Mouse (Mus musculus) forebrain, postnatal 0 days (tissue): ENCODE data around the gene Med29. TPM values are rescaled to one million over a fixed set of nuclear protein-coding genes. Genes with fewer than 3 reads are reported as not detected.
A peak's percentile ranks its signal among the peaks of the same experiment; 100 is the strongest.

Source experiments
- ATAC-seq: fragments of 200-750 bp; cut with Nextera tagmentation; 2 replicates; pipeline ENCODE4 v1.8.0; 2017; ENCODE audit warnings: mild to moderate bottlenecking, moderate library complexity
- DNase-seq: peaks from one replicate; pipeline ENCODE4 v3.0.0-alpha.2; 2015
- H3K27ac ChIP-seq: fragments of 300-500 bp; sonication (generic); 2 replicates; pipeline ENCODE4 v1.5.1; 2014; ENCODE audit warnings: low read depth, mild to moderate bottlenecking, antibody characterized with exemption, low read length, moderate library complexity, mixed read lengths
- H3K27me3 ChIP-seq: fragments of 300-500 bp; sonication (generic); 2 replicates; pipeline ENCODE4 v1.6.1; 2014; ENCODE audit warnings: mild to moderate bottlenecking, low read length, mixed read lengths; ENCODE audit not compliant: insufficient read depth
- H3K36me3 ChIP-seq: fragments of 300-500 bp; sonication (generic); 2 replicates; pipeline ENCODE4 v1.6.1; 2014; ENCODE audit warnings: mild to moderate bottlenecking, moderate library complexity; ENCODE audit not compliant: insufficient read depth
- H3K4me1 ChIP-seq: fragments of 300-500 bp; sonication (generic); 2 replicates; pipeline ENCODE4 v1.6.1; 2014; ENCODE audit warnings: antibody characterized with exemption; ENCODE audit not compliant: insufficient read depth
- H3K4me2 ChIP-seq: fragments of 300-500 bp; sonication (generic); 2 replicates; pipeline ENCODE4 v1.6.1; 2014; ENCODE audit warnings: low read depth, mild to moderate bottlenecking, moderate library complexity
- H3K4me3 ChIP-seq: fragments of 300-500 bp; sonication (generic); 2 replicates; pipeline ENCODE4 v1.5.1; 2014; ENCODE audit warnings: low read depth, low read length, mixed read lengths
- H3K9ac ChIP-seq: fragments of 300-500 bp; sonication (generic); 2 replicates; pipeline ENCODE4 v1.6.1; 2014; ENCODE audit warnings: mild to moderate bottlenecking
- H3K9me3 ChIP-seq: fragments of 300-500 bp; sonication (generic); 2 replicates; pipeline ENCODE4 v1.6.1; 2016; ENCODE audit warnings: low read length
- CTCF ChIP-seq: sonication (generic); IDR thresholded peaks from 2 replicates; pipeline ENCODE4 v1.5.1; 2016; ENCODE audit warnings: antibody characterized with exemption, control low read depth, low read depth
- WGBS: fragments of 180-500 bp; shearing (Covaris S2); extraction: QIAGEN DNeasy Blood & Tissue Kit; methylation state at CpG from one replicate; pipeline ENCODE4 v1.1.7; 2014; 5-methylcytosine and 5-hydroxymethylcytosine counted together
- polyA plus RNA-seq: library from polyadenylated mRNA; unstranded; fragments of >200 nt; fragmentation: Nextera tagmentation; extraction: Ambion mirVana; gene quantifications from 2 replicates; pipeline ENCODE4 v1.2.1, GENCODE M21; 2015
- total RNA-seq: library from RNA; depleted of rRNA; stranded (reverse); fragments of >200 nt; gene quantifications from 2 replicates; pipeline ENCODE4 v1.2.3, GENCODE M21; 2014

Med29 gene
- total and polyA plus RNA-seq, 2 experiments from 2014 or later, result 35.1 to 39.2 TPM

DNA sequence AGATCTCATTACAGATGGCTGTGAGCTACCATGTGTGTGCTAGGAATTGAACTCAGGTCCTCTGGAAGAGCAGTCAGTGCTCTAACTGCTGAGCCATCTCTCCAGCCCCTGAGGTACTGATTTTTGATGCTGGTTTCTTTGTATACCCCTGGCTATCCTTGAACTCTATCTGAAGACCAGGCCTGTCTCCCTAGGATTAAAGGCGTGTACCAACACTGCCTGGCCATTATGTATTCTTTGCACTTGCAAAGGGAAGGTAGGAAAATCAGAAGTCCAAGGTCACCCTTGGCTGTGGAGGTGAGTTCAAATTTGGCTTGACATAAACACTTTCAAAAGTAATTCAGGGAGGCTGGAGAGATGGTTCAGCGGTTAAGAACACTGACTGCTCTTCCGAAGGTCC, 37.9 kb downstream of the Med29 start:
- no peak for TF ChIP-seq CTCF
- Histone ChIP-seq H3K4me3 (no peak overlapping the region), H3K9me3 (no peaks in the 10 kb centered on the region), H3K27me3 (no peaks in the 10 kb centered on the region), H3K36me3 (peaks cover 35% of the 10 kb centered on the region), H3K4me1 (peaks cover 13% of the 10 kb centered on the region), H3K9ac (no peak overlapping the region), H3K27ac (no peak overlapping the region), H3K4me2 (no peak overlapping the region)
- 91% methylated on average over 3 of the region's 3 CpGs for WGBS
- DNase-seq (no peak), ATAC-seq (no peak)

DNA sequence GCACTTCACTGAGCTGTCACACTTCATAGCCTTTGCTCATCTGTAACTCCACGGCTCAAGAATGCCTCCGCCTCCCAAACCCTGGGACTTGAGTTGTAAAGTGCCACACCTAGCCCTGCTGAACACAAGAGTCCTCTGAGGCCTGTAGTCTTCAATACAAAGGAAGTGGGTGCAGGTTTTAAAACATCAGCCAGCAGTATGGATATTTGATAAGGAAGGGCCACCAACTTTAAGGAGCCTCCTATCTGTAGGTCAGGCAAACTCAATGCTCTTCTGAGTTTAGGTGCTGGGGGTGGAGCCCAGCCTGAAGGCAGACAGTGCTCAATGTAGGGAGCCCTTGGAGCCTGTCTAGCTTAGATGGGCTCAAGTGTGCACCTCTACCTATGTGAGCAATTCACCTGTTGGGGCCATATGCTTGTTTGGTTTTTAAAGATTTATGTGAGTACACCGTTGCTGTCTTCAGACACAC, 38.4 kb downstream of the Med29 start:
- H3K9ac ChIP-seq, result no peak overlapping the region
- no peak for DNase-seq
- H3K9me3 ChIP-seq, result no peaks in the 10 kb centered on the region
- no peak for ATAC-seq
- H3K27me3 ChIP-seq, result no peaks in the 10 kb centered on the region
- no peak overlapping the region for H3K27ac ChIP-seq
- 92% methylated on average over 3 of the region's 3 CpGs for WGBS
- H3K4me1 ChIP-seq, result peaks cover 15% of the 10 kb centered on the region
- TF ChIP-seq CTCF, result no peak
- no peak overlapping the region for H3K4me2 ChIP-seq
- H3K4me3 ChIP-seq, result no peak overlapping the region
- peaks cover 30% of the 10 kb centered on the region for H3K36me3 ChIP-seq

- H3K4me3 ChIP-seq, result no peak overlapping the region
- no peak overlapping the region for H3K9ac ChIP-seq
- 0 out of 2 replicates have a peak, but pooled peaks have one; percentile 12 for TF ChIP-seq CTCF
- peaks cover 15% of the 10 kb centered on the region for H3K4me1 ChIP-seq
- H3K4me2 ChIP-seq, result no peak overlapping the region
- 92% methylated on average over 2 of the region's 2 CpGs for WGBS
- DNase-seq (no peak), ATAC-seq (no peak)
- H3K36me3 ChIP-seq, result peaks cover 27% of the 10 kb centered on the region
- no peak overlapping the region for H3K27ac ChIP-seq
- no peaks in the 10 kb centered on the region for H3K9me3 ChIP-seq
- H3K27me3 ChIP-seq, result no peaks in the 10 kb centered on the region
These were observed 39.2 kb downstream of the Med29 start for GRCm38 (mm10) chr7:28353267-28353666.

DNA sequence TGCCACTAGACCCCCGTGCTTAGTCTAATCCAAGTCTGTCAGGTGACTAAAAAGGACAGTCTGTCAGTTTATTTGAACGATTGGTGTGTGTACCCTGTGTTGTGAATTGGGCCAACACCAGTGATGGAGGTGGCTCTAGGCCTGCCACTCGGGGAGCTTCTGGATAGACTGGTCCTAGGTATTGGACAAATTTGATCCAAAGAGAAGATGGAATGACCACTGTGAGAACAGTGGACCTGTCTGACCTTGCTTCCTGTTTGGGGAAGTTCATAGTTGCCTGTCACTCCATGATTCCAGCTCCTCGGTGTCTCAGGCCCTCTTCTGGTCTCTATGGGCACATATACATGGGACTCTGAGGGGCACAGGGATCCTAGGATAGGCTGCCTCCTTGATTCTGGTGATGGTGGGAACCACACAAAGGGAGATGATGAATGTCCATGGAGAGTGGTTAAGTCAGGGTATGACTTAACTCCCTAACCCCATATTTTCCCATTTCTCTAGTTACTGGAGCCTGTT, 40.8 kb downstream of the Med29 start:
- TF ChIP-seq CTCF, result no peak
- H3K4me3 ChIP-seq, result peak overlapping the region; percentile 78
- WGBS, result 47% methylated on average over 4 of the region's 4 CpGs
- peaks cover 15% of the 10 kb centered on the region for H3K4me1 ChIP-seq
- peak overlapping the region; percentile 99 for H3K9ac ChIP-seq
- H3K4me2 ChIP-seq, result peak overlapping the region; percentile 84
- peaks cover 27% of the 10 kb centered on the region for H3K36me3 ChIP-seq
- ATAC-seq (no peak), DNase-seq (no peak)
- no peak overlapping the region for H3K27ac ChIP-seq
- H3K9me3 ChIP-seq, result no peaks in the 10 kb centered on the region
- no peaks in the 10 kb centered on the region for H3K27me3 ChIP-seq

DNA sequence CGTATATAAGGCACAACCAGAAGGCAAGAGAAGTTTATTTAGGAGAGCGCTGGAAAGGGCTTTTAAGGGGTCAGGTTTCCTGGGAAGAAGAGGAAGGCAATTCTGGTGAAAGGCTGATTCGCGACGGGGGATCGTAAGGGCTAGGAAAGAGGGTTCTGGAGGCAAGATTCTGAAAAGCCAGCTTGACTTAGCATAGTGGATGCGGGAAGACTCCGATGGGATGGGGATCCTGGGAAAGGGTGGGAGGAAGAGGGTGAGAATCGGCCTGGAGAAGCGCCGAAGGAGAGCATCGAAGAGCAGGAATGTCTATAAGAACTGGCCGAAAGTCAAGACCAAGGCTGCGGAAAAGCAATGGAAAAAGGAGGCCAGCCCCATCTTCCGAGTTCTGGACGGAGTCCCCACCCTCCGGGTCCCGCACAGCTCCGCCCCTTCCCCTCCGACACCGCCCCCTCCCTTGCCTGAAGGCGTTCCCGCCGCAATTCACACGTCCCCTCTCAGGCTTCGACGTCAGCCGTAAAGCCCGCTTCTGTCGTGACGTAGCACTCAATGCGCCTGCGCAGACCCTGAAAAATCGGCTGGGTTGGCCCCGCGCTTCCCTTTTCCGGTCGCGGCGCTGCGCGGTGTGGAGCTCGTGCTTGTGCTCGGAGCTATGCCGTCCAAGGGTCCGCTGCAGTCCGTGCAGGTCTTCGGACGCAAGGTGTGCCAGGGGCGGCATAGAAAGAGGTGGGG, 42.2 kb downstream of the Med29 start, which contains the start of gene Rps16:
Gene Rps16, plus strand, starts transcription at position 498 of the 729 bp plus-strand sequence.
- Histone ChIP-seq H3K4me1 (peaks cover 15% of the 10 kb centered on the region), H3K9ac (peak within 1 kb of the TSS; percentile 99), H3K27me3 (no peaks in the 10 kb centered on the region), H3K4me2 (peak within 1 kb of the TSS; percentile 84), H3K9me3 (no peaks in the 10 kb centered on the region), H3K36me3 (peaks cover 27% of the 10 kb centered on the region), H3K27ac (peak within 1 kb of the TSS; percentile 89), H3K4me3 (peak within 1 kb of the TSS; percentile 78)
- ATAC-seq (peak; percentile 95), DNase-seq (peak; percentile 99)
- 1% methylated on average over 49 of the region's 50 CpGs for WGBS
- no peak for TF ChIP-seq CTCF

- no peak overlapping the region for H3K4me2 ChIP-seq
These were observed 43.9 kb downstream of the Med29 start for GRCm38 (mm10) chr7:28348601-28349000.

GRCm38 (mm10) chr7:28347746-28348145, 44.8 kb downstream of the Med29 start:
- DNase-seq (no peak), ATAC-seq (no peak)
- Histone ChIP-seq H3K9ac (no peak overlapping the region), H3K36me3 (peaks cover 3% of the 10 kb centered on the region; the same call in 1 of the 2 replicates), H3K4me2 (no peak overlapping the region), H3K27me3 (no peaks in the 10 kb centered on the region), H3K4me1 (peaks cover 15% of the 10 kb centered on the region), H3K4me3 (no peak overlapping the region), H3K9me3 (no peaks in the 10 kb centered on the region), H3K27ac (no peak overlapping the region)
- WGBS, result 79% methylated on average over 3 of the region's 3 CpGs
- no peak for TF ChIP-seq CTCF

More at GRCm38 (mm10) chr7:28348601-28349000, 43.9 kb downstream of the Med29 start:
- WGBS, result 81% methylated on average over 7 of the region's 7 CpGs
- Histone ChIP-seq H3K36me3 (peaks cover 11% of the 10 kb centered on the region), H3K27me3 (no peaks in the 10 kb centered on the region), H3K27ac (no peak overlapping the region), H3K9ac (no peak overlapping the region), H3K4me1 (peaks cover 15% of the 10 kb centered on the region), H3K9me3 (no peaks in the 10 kb centered on the region), H3K4me3 (no peak overlapping the region)
- peak; percentile 41; the same call in 1 of the 2 replicates for TF ChIP-seq CTCF
- no peak for ATAC-seq
- no peak for DNase-seq
